Mouse (Mus musculus) heart, adult 2 months (tissue): ENCODE results near the gene Gm21987. TPM values are rescaled to one million over a fixed set of nuclear protein-coding genes. Genes with fewer than 3 reads are reported as not detected.

Experiments used
- DNase-seq, 2 experiments: peaks; one replicate each; pipeline ENCODE4 v3.0.0; 2021
- H3K27ac ChIP-seq: fragments of 200-600 bp; 2 replicates; pipeline ENCODE4 v1.8.1; 2022
- H3K27me3 ChIP-seq: fragments of 200-500 bp; 2 replicates; pipeline ENCODE4 v1.6.1; 2012; ENCODE audit warnings: mild to moderate bottlenecking, low read length, inconsistent platforms, mixed read lengths; ENCODE audit not compliant: control insufficient read depth, insufficient read depth
- H3K36me3 ChIP-seq: fragments of 200-500 bp; 2 replicates; pipeline ENCODE4 v1.6.1; 2012; ENCODE audit warnings: low read length, inconsistent platforms; ENCODE audit not compliant: control insufficient read depth, insufficient read depth
- H3K4me1 ChIP-seq: fragments of 200-500 bp; 2 replicates; pipeline ENCODE4 v1.6.1; 2011; ENCODE audit warnings: low read length; ENCODE audit not compliant: control insufficient read depth, insufficient read depth
- H3K4me3 ChIP-seq: fragments of 200-600 bp; 2 replicates; pipeline ENCODE4 v1.8.1; 2022
- H3K79me2 ChIP-seq: fragments of 200-500 bp; replicated peaks from 2 replicates; pipeline ENCODE4 v1.6.1; 2012; ENCODE audit warnings: mild to moderate bottlenecking, inconsistent platforms, low read length, moderate library complexity, mixed read lengths; ENCODE audit not compliant: control insufficient read depth, insufficient read depth
- H3K9ac ChIP-seq: fragments of 200-500 bp; 2 replicates; pipeline ENCODE4 v1.6.1; 2012; ENCODE audit warnings: low read depth, mild to moderate bottlenecking, control low read depth, inconsistent platforms, low read length, mixed read lengths
- CTCF ChIP-seq: fragments of 200-600 bp; IDR thresholded peaks from 2 replicates; pipeline ENCODE4 v1.8.1; 2022; ENCODE audit warnings: antibody characterized with exemption, mild to moderate bottlenecking, moderate library complexity
- EP300 ChIP-seq: fragments of 200-500 bp; IDR thresholded peaks from 2 replicates; pipeline ENCODE4 v1.6.1; 2011; ENCODE audit warnings: low read depth, low read length, control low read depth; ENCODE audit not compliant: insufficient read depth
- POLR2A ChIP-seq: fragments of 200-500 bp; IDR thresholded peaks from 2 replicates; pipeline ENCODE4 v1.6.1; 2011; ENCODE audit warnings: mild to moderate bottlenecking, low read depth, low read length, control low read depth; ENCODE audit not compliant: insufficient read depth
- WGBS: fragments of 180-500 bp; shearing (Covaris S2); methylation state at CpG from one replicate; pipeline ENCODE4 v1.1.7; 2018; 5-methylcytosine and 5-hydroxymethylcytosine counted together
- intact Hi-C: fragments of 180-260 bp; cut with DNase I; formaldehyde crosslinking; loops from one replicate; pipeline ENCODE4 v1.15.1; 2025
- polyA plus RNA-seq: library from polyadenylated mRNA; depleted of rRNA; stranded (reverse); fragments of >200 nt; gene quantifications from 2 replicates; pipeline ENCODE4 v1.2.3, GENCODE M21; 2012
- total RNA-seq, 2 experiments: library from RNA; stranded (reverse); gene quantifications; 2 replicates each; pipeline ENCODE4 v1.2.3; 2021

The Gm21987 gene
- total and polyA plus RNA-seq, 3 experiments = not detected

DNA sequence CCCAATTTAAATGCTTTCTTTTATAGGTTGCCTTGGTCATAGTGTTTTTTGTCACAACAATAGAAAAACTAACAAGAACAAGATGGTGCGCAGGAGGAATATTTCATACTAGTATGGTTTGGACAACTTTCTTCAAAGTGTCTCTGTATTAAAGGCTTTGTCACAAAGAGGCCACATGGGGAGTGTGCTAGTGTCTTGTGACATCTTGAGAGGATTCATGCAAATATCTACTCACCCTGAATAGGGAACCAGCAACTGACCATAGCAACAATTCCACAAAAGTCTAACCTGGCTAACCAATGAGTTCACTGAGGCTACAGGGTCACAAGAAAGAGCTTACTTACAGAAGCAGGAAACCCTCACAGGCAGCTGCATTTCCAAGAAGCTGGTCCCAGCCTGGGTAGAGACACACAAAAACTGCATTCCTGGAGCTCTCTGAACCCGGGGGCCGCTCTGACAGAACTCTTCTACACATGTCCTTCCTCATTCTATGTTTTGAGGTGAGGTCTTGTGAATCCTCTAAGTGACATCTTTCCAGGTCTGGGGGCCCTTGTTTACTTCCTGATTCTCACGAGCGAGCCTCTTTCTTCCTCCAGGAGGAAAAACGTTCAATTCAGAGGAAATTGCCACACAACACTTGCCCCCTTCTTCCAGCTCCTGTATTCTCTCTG lies 48.4 kb downstream of the Gm21987 start:
- Histone ChIP-seq H3K4me3 (no peak overlapping the region), H3K36me3 (no peaks in the 10 kb centered on the region), H3K9ac (no peak overlapping the region), H3K27me3 (no peaks in the 10 kb centered on the region), H3K4me1 (peaks cover 5% of the 10 kb centered on the region), H3K79me2 (no peaks in the 10 kb centered on the region), H3K27ac (no peak overlapping the region; the same call in 1 of the 2 replicates)
- intact Hi-C loops = loop anchor here (5.0 kb wide), 1 partner anchor 87 kb away; no protein-coding TSS in a partner anchor
- DNase-seq = no peak
- whole genome bisulfite sequencing = 57% methylated on average over 6 of the region's 6 CpGs
- TF ChIP-seq CTCF (no peak), POLR2A (no peak), EP300 (no peak)

DNA sequence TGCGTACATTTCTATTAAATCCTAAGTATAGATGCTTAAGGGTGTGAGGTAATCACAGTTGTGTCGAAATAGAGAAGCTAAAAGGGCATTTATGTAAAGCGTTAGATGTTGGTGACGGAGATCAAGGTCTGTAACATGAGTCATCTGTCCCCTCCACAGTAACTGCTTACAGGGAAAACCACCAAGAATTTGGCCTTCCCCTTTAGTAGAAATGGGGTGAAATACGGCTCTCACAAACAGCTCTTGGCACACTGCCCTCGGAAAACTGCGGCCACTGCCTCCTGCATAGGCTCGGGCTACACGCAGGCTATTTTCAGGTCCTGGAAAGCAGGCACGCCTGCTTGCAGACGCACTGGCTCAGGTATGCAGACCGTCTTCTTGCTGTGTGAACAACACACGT lies 49.3 kb downstream of the Gm21987 start:
- no peaks in the 10 kb centered on the region for H3K79me2 ChIP-seq
- no peak overlapping the region for H3K9ac ChIP-seq
- H3K27ac ChIP-seq = peak overlapping the region; percentile 34; the same call in 1 of the 2 replicates
- intact Hi-C loops = loop anchor here (5.0 kb wide), 1 partner anchor 86 kb away; no protein-coding TSS in a partner anchor
- no peaks in the 10 kb centered on the region for H3K36me3 ChIP-seq
- H3K27me3 ChIP-seq = no peaks in the 10 kb centered on the region
- H3K4me3 ChIP-seq = no peak overlapping the region; the same call in 1 of the 2 replicates
- peak; percentile 69 to 73 for DNase-seq
- WGBS = 27% methylated on average over 13 of the region's 13 CpGs
- H3K4me1 ChIP-seq = peaks cover 5% of the 10 kb centered on the region
- TF ChIP-seq POLR2A = no peak
- TF ChIP-seq EP300 = no peak
- TF ChIP-seq CTCF = no peak

DNA sequence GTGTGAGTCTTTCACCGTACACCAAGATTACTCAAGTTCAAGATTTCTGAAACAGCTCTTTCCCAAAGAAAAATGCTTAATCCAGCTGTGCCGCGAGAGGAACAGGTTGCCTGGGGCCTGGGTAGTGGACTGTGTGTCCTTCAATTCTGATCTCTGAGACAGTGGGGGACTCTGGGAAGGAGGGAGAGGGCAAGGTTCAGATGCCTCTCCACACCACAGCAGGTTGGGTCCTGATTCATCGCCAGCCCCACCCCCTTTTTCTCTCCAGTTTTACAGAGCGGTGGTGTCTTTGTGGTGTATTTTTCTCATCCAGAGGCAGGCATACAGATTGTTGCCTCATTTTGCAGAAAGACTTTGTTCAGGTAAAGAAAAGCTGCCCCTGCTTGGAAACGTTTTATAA lies 51.4 kb downstream of the Gm21987 start:
- intact Hi-C loops = loop anchor here (5.0 kb wide), 1 partner anchor 84 kb away; no protein-coding TSS in a partner anchor
- Histone ChIP-seq H3K79me2 (no peaks in the 10 kb centered on the region), H3K4me1 (peaks cover 3% of the 10 kb centered on the region), H3K4me3 (no peak overlapping the region), H3K36me3 (no peaks in the 10 kb centered on the region), H3K27ac (no peak overlapping the region), H3K27me3 (no peaks in the 10 kb centered on the region), H3K9ac (no peak overlapping the region)
- TF ChIP-seq POLR2A = no peak
- no peak for TF ChIP-seq EP300
- WGBS = 96% methylated on average over 6 of the region's 6 CpGs
- DNase-seq = no peak

DNA sequence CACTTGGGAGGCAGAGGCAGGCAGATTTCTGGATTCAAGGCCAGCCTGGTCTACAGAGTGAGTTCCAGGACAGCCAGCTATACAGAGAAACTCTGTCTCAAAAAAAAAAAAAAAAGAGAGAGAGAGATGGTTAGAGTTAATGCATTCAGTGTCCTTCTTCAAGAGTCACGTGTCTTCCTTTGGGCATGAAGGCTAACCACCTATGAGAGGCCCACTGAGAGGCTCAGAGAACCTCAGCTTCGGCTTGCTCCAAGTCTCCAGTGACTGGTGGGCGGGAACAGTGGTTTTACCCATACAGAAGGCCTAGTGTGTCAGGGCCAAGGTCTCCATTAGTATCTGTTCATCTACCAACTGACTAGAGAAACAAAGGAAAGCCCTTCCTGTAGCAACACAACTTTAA lies 52.2 kb downstream of the Gm21987 start:
- Histone ChIP-seq H3K4me1 (peaks cover 3% of the 10 kb centered on the region), H3K79me2 (no peaks in the 10 kb centered on the region), H3K4me3 (no peak overlapping the region), H3K36me3 (no peaks in the 10 kb centered on the region), H3K27ac (peak overlapping the region; percentile 75), H3K9ac (no peak overlapping the region), H3K27me3 (no peaks in the 10 kb centered on the region)
- intact Hi-C loops = loop anchor here (5.0 kb wide), 1 partner anchor 83 kb away; no protein-coding TSS in a partner anchor
- no peak for DNase-seq
- WGBS = 72% methylated on average over 3 of the region's 3 CpGs
- no peak for TF ChIP-seq POLR2A
- TF ChIP-seq EP300 = no peak
- no peak for TF ChIP-seq CTCF

DNA sequence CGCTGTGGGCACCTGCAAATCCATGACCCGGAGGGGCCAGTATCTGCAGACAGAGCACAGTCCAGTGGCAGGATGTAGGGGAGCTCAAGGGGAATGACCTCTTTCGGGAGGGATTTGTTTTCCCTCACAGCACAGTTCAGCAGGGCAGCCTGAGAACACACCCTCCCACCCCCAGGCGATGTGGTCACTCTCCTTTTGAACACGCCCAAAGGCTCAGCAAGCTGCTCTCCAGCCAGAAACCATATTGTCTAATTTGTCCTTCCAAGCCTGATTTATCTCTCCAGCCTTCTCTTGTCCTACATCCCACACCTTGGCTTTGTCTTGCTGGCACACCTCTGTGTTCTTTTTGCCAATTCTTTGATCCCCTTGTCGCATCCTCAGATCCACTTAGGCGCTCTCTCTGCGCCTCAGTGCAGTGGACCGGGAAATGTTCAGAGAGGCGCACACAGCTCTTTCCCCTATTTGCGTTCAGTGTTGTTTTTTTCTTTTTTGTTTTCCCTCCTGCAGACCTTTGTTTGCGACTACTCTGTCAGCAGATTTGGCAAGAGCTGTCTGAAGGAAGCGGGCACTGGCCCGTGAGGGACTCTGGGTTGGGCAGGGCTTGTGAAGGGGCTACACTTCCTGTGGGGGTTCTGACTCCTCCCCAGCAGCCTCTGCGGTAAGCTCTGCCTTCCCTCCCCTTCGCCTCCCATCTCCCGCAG lies 52.8 kb downstream of the Gm21987 start:
- H3K79me2 ChIP-seq = no peaks in the 10 kb centered on the region
- H3K27me3 ChIP-seq = no peaks in the 10 kb centered on the region
- no peak overlapping the region for H3K9ac ChIP-seq
- 21% methylated on average over 17 of the region's 17 CpGs for WGBS
- intact Hi-C loops = loop anchor here (5.0 kb wide), 1 partner anchor 83 kb away; no protein-coding TSS in a partner anchor
- H3K36me3 ChIP-seq = no peaks in the 10 kb centered on the region
- H3K4me3 ChIP-seq = peak overlapping the region; percentile 26; the same call in 1 of the 2 replicates
- peaks cover 1% of the 10 kb centered on the region; the same call in 1 of the 2 replicates for H3K4me1 ChIP-seq
- no peak for TF ChIP-seq EP300
- TF ChIP-seq POLR2A = no peak; the same call in 1 of the 2 replicates
- no peak for TF ChIP-seq CTCF
- peak; percentile 57 to 73 for DNase-seq
- peak overlapping the region; percentile 75 for H3K27ac ChIP-seq
